Mouse (Mus musculus) embryonic facial prominence, embryonic 10.5 days (tissue): ENCODE measurements around the gene Lrch1. TPM values are rescaled to one million over a fixed set of nuclear protein-coding genes. Genes with fewer than 3 reads are reported as not detected.

Experiments
- DNase-seq: peaks from one replicate; pipeline ENCODE4 v3.0.0-alpha.2; 2017; ENCODE audit warnings: low spot score
- H3K27ac ChIP-seq: fragments of 300-500 bp; sonication (generic); replicated peaks from 2 replicates; pipeline ENCODE4 v1.5.1; 2016; ENCODE audit warnings: mild to moderate bottlenecking
- H3K27me3 ChIP-seq: fragments of 300-500 bp; sonication (generic); replicated peaks from 2 replicates; pipeline ENCODE4 v1.6.1; 2016; ENCODE audit warnings: low read depth, mild to moderate bottlenecking; ENCODE audit not compliant: poor library complexity, severe bottlenecking
- H3K36me3 ChIP-seq: fragments of 300-500 bp; sonication (generic); replicated peaks from 2 replicates; pipeline ENCODE4 v1.6.1; 2016; ENCODE audit warnings: mild to moderate bottlenecking, moderate library complexity
- H3K4me1 ChIP-seq: fragments of 300-500 bp; sonication (generic); 2 replicates; pipeline ENCODE4 v1.6.1; 2016
- H3K4me3 ChIP-seq: fragments of 300-500 bp; sonication (generic); 2 replicates; pipeline ENCODE4 v1.5.1; 2016; ENCODE audit warnings: mild to moderate bottlenecking, moderate library complexity
- H3K9me3 ChIP-seq: fragments of 300-500 bp; sonication (generic); 2 replicates; pipeline ENCODE4 v1.6.1; 2016; ENCODE audit warnings: mild to moderate bottlenecking
- WGBS: fragments of 180-500 bp; shearing (Covaris S2); methylation state at CpG from one replicate; pipeline ENCODE4 v1.1.7; 2016; 5-methylcytosine and 5-hydroxymethylcytosine counted together
- polyA plus RNA-seq: library from polyadenylated mRNA; unstranded; fragments of >200 nt; fragmentation: Nextera tagmentation; extraction: Ambion mirVana; gene quantifications from 2 replicates; pipeline ENCODE4 v1.2.1, GENCODE M21; 2016

Gene Lrch1
- polyA plus RNA-seq: 7.6 and 9.1 TPM in 2 replicates

GRCm38 (mm10) chr14:74947376-74948013, at the start of gene Lrch1:
Gene Lrch1, minus strand, starts transcription at chr14:74947876.
- Histone ChIP-seq H3K27me3 (no peaks in the 10 kb centered on the region), H3K4me3 (peak within 1 kb of the TSS; percentile 89), H3K27ac (peak within 1 kb of the TSS; percentile 94), H3K9me3 (no peaks in the 10 kb centered on the region), H3K36me3 (peaks cover 1% of the 10 kb centered on the region; the same call in 1 of the 2 replicates), H3K4me1 (peaks cover 28% of the 10 kb centered on the region)
- under 1% methylated on average over 65 of the region's 65 CpGs for WGBS
- DNase-seq: peak; percentile 89

- H3K4me3 ChIP-seq: no peak overlapping the region
- no peak overlapping the region for H3K27ac ChIP-seq
- H3K36me3 ChIP-seq: no peaks in the 10 kb centered on the region
- no peak for DNase-seq
- H3K27me3 ChIP-seq: no peaks in the 10 kb centered on the region
- H3K9me3 ChIP-seq: no peaks in the 10 kb centered on the region
- 97% methylated on average over 2 of the region's 2 CpGs for WGBS
- H3K4me1 ChIP-seq: no peaks in the 10 kb centered on the region
Measured at GRCm38 (mm10) chr14:74997041-74997440, 49.4 kb upstream of the Lrch1 start.

- no peak for DNase-seq
- Histone ChIP-seq H3K36me3 (no peaks in the 10 kb centered on the region), H3K27me3 (no peaks in the 10 kb centered on the region), H3K4me1 (no peaks in the 10 kb centered on the region), H3K9me3 (no peaks in the 10 kb centered on the region), H3K4me3 (no peak overlapping the region), H3K27ac (no peak overlapping the region)
- WGBS: 79% methylated on average over 3 of the region's 3 CpGs
Measured at GRCm38 (mm10) chr14:74996556-74996955, 48.9 kb upstream of the Lrch1 start.

GRCm38 (mm10) chr14:74990504-74990903, 42.8 kb upstream of the Lrch1 start:
- Histone ChIP-seq H3K4me3 (no peak overlapping the region), H3K36me3 (no peaks in the 10 kb centered on the region), H3K27ac (no peak overlapping the region), H3K27me3 (no peaks in the 10 kb centered on the region), H3K4me1 (no peaks in the 10 kb centered on the region), H3K9me3 (no peaks in the 10 kb centered on the region)
- WGBS: 5% methylated on average over 1 of the region's 1 CpGs
- DNase-seq: peak; percentile 21

DNA sequence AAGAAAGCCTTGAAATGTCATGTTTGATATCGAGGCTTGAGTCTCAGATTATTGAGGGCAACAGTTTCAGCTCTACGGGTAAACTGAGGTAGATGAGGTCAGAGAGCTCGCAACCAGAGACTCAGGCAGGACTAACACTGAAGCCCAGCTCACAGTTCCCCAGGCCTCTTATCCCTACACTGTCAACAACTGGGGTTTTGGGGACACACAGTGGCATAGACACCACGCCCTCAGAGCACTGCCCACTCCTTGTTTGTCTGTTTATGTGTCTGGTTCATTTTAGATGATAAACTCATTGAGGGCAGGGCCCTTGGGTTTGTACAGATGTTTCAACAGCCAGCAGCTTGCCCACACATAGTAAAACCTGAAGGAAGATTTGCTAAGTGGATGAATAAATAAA, 42.2 kb upstream of the Lrch1 start:
- Histone ChIP-seq H3K9me3 (no peaks in the 10 kb centered on the region), H3K36me3 (no peaks in the 10 kb centered on the region), H3K27me3 (no peaks in the 10 kb centered on the region), H3K27ac (no peak overlapping the region), H3K4me3 (no peak overlapping the region), H3K4me1 (no peaks in the 10 kb centered on the region)
- DNase-seq: no peak
- 84% methylated on average over 4 of the region's 4 CpGs for WGBS

GRCm38 (mm10) chr14:74989322-74989721, 41.6 kb upstream of the Lrch1 start:
- H3K9me3 ChIP-seq: no peaks in the 10 kb centered on the region
- no peaks in the 10 kb centered on the region for H3K27me3 ChIP-seq
- H3K4me1 ChIP-seq: no peaks in the 10 kb centered on the region
- no peaks in the 10 kb centered on the region for H3K36me3 ChIP-seq
- WGBS: 44% methylated on average over 4 of the region's 4 CpGs
- no peak overlapping the region for H3K27ac ChIP-seq
- no peak for DNase-seq
- no peak overlapping the region for H3K4me3 ChIP-seq

GRCm38 (mm10) chr14:74986527-74986926, 38.9 kb upstream of the Lrch1 start:
- no peaks in the 10 kb centered on the region for H3K36me3 ChIP-seq
- WGBS: 61% methylated on average over 3 of the region's 3 CpGs
- no peak for DNase-seq
- no peak overlapping the region for H3K27ac ChIP-seq
- H3K4me1 ChIP-seq: no peaks in the 10 kb centered on the region
- H3K27me3 ChIP-seq: no peaks in the 10 kb centered on the region
- H3K4me3 ChIP-seq: no peak overlapping the region
- H3K9me3 ChIP-seq: no peaks in the 10 kb centered on the region

DNA sequence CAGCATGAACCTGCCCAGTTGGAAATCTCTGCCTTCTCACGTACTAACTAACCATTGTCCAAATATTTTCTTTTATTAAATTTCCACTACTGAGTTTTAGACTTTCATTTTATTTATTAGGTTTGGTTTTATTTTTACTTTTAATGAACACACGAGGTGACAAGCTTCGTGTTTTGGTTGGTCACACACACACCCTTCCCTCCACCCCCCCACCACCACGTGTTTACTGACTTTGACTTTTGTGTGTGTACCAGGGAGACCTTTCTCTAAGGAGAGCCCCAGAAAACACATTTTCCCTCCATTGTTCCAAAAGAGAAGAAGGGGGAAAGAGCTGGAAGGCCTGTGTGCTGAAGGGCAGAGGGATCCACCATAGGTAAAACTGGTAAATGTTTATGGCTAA, 38.0 kb upstream of the Lrch1 start:
- 61% methylated on average over 4 of the region's 4 CpGs for WGBS
- no peak for DNase-seq
- H3K36me3 ChIP-seq: no peaks in the 10 kb centered on the region

DNA sequence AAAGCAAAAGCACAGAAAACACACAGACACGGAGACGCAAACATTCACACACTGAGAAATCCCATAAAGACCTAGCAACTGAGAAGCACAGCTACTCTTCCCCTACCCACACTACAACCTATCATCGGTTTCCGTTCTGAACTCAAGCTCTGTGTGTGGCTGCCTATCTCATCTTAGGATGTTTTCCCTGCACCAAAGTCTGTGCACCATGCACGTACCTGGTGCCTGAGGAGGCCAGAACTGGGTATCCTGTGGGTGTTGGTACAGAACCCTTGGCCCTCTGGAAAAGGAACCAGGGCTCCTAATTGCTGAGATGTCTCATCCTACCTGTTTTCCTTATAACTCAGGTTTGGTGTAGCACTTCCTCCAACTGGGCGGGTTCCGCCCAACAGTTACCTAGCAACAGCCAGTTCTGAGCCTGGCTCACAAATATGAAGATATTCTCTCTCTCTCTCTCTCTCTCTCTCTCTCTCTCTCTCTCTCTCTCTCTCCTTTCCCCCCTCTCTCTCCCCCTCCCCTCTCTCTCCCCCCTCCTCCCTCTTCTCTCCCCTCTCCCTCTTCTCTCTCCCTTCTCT, 37.2 kb upstream of the Lrch1 start:
- DNase-seq: no peak
- peaks cover 4% of the 10 kb centered on the region; the same call in 1 of the 2 replicates for H3K4me1 ChIP-seq
- no peaks in the 10 kb centered on the region for H3K27me3 ChIP-seq
- WGBS: 82% methylated on average over 7 of the region's 7 CpGs
- H3K27ac ChIP-seq: no peak overlapping the region
- H3K9me3 ChIP-seq: no peaks in the 10 kb centered on the region
- no peak overlapping the region for H3K4me3 ChIP-seq
- H3K36me3 ChIP-seq: no peaks in the 10 kb centered on the region

More for the DNA sequence above, 38.0 kb upstream of the Lrch1 start:
- Histone ChIP-seq H3K9me3 (no peaks in the 10 kb centered on the region), H3K4me1 (peaks cover 4% of the 10 kb centered on the region; the same call in 1 of the 2 replicates), H3K27me3 (no peaks in the 10 kb centered on the region), H3K4me3 (no peak overlapping the region), H3K27ac (no peak overlapping the region)

DNA sequence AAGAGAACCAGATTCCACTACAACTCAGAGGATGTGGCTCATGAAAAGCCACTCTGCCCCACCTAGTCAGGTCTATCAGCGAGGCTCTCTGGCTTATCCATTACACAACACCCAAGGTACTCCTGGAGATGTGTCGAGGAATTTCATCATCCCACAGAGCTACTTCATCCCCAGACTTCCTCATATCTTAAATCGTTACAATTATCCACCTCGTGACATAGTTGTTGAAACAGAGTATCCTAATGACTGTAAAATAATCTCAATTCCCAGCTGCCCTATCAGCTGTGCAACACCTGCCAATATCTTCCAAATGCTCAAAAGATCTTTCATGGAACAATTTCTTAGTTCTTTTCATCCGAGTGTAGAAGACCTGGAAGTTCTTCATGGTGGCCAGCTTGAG, 35.4 kb upstream of the Lrch1 start:
- peaks cover 4% of the 10 kb centered on the region; the same call in 1 of the 2 replicates for H3K4me1 ChIP-seq
- no peak overlapping the region for H3K27ac ChIP-seq
- H3K4me3 ChIP-seq: no peak overlapping the region
- no peaks in the 10 kb centered on the region for H3K9me3 ChIP-seq
- 85% methylated on average over 5 of the region's 5 CpGs for WGBS
- no peak for DNase-seq
- H3K36me3 ChIP-seq: no peaks in the 10 kb centered on the region
- no peaks in the 10 kb centered on the region for H3K27me3 ChIP-seq

DNA sequence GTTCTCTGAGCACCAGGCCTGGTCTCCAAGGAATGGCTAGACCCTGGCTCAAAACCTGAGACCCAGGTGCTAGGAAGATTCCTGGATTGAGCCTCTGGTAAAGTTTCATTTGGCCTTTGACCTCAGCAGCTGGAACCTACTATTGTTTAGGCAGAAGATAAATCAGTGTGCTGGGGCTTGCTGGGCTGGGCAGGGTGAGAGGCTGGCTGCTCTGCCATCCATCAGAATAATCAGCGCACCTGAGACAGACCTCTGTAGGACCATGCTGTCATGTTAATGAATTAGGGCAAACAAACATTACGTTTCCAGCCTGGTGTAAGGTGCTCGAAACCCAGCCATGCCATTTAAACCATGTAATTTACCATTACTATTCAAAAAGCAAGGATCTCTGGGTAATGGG, 33.3 kb upstream of the Lrch1 start:
- Histone ChIP-seq H3K4me3 (no peak overlapping the region), H3K9me3 (no peaks in the 10 kb centered on the region), H3K27me3 (no peaks in the 10 kb centered on the region), H3K36me3 (no peaks in the 10 kb centered on the region), H3K4me1 (peaks cover 12% of the 10 kb centered on the region; the same call in 1 of the 2 replicates), H3K27ac (no peak overlapping the region)
- DNase-seq: no peak
- 65% methylated on average over 3 of the region's 3 CpGs for WGBS

GRCm38 (mm10) chr14:74976972-74977371, 29.3 kb upstream of the Lrch1 start:
- no peaks in the 10 kb centered on the region for H3K36me3 ChIP-seq
- no peak for DNase-seq
- no peak overlapping the region for H3K27ac ChIP-seq
- H3K4me1 ChIP-seq: peaks cover 12% of the 10 kb centered on the region; the same call in 1 of the 2 replicates
- no peaks in the 10 kb centered on the region for H3K27me3 ChIP-seq
- H3K4me3 ChIP-seq: no peak overlapping the region
- H3K9me3 ChIP-seq: no peaks in the 10 kb centered on the region
- WGBS: 82% methylated on average over 6 of the region's 6 CpGs

- Histone ChIP-seq H3K27me3 (no peaks in the 10 kb centered on the region), H3K36me3 (no peaks in the 10 kb centered on the region), H3K27ac (no peak overlapping the region), H3K4me3 (no peak overlapping the region), H3K9me3 (no peaks in the 10 kb centered on the region), H3K4me1 (0 out of 2 replicates have a peak, but pooled peaks cover 7% of the 10 kb centered on the region)
- WGBS: 71% methylated on average over 10 of the region's 10 CpGs
- DNase-seq: no peak
Measured at GRCm38 (mm10) chr14:74974136-74974651, 26.5 kb upstream of the Lrch1 start.
